Mouse (Mus musculus) telencephalon, adult 2 months (tissue): ENCODE data around the gene Hrct1.

Experiments
- DNase-seq: peaks from one replicate; pipeline ENCODE4 v3.0.0-alpha.2; 2011; ENCODE audit warnings: low read depth, low spot score

The Hrct1 gene

DNA sequence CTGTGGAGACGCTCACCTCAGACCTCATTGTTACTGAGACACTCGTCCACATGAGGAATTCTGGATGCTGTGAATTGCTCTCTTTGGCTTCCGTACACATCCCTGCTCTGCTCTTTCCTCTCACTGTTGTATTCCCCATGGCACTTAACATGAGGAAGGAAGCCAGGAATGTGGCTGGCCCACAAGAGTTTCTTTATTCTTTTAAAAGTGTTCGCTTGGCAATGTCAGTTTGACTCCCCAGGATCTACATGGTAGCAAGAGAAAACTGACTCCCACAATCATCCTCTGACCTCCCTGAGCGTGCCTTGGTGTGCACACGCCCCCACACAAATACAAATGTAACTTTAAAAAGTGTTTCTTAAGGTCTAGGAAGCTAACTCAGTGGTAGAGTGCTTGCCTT lies 44.6 kb downstream of the Hrct1 start:
- no peak for DNase-seq

DNA sequence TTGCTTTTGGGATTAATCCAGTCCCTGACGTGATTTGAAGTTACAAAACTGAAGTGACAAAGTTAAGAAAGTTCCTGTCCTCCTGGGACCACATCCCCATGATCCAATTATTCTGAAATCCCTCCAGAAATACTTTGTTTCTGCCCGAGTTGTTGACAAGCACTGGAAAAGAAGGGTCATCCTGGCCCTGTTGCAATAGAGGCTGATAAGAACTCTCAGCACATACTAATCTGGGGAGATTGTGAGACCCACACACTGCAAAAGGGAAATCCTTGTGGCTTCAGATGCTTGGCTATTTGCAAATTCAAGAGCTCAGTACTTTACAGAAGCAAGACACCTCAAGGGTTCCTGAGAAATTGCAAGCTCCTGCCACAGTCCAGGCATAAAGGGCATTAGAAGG lies 45.3 kb downstream of the Hrct1 start:
- no peak for DNase-seq
